Mouse (Mus musculus) MEL (cell line): ENCODE measurements around the gene Pde8a. TPM values are rescaled to one million over a fixed set of nuclear protein-coding genes. Genes with fewer than 3 reads are reported as not detected.

ENCODE experiments used
- DNase-seq: peaks from one replicate; pipeline ENCODE4 v3.0.0; 2011; ENCODE audit warnings: low read depth, low spot score
- H3K27ac ChIP-seq: 2 replicates; pipeline ENCODE4 v1.5.1; 2012; ENCODE audit warnings: low read depth, mild to moderate bottlenecking, control low read depth, low read length, moderate library complexity; ENCODE audit not compliant: control insufficient read depth
- H3K27me3 ChIP-seq, 2 experiments: fragments of 150-350 bp in 1 of 2; sonication (generic) in 1 of 2; 2 replicates each; pipeline ENCODE4 v1.6.1; 2012; ENCODE audit warnings: low read length in 2 of 2, mild to moderate bottlenecking in 2 of 2, improper control_type of control experiment in 1 of 2, moderate library complexity in 1 of 2; ENCODE audit not compliant: insufficient read depth in 2 of 2, control insufficient read depth in 1 of 2
- H3K36me3 ChIP-seq, 2 experiments: 2 replicates each; pipeline ENCODE4 v1.6.1; 2012 to 2014; ENCODE audit warnings: low read length in 2 of 2, improper control_type of control experiment in 1 of 2, inconsistent platforms in 1 of 2, mild to moderate bottlenecking in 1 of 2; ENCODE audit not compliant: insufficient read depth in 2 of 2, control insufficient read depth in 1 of 2
- H3K4me1 ChIP-seq, 2 experiments: fragments of 150-350 bp in 1 of 2; sonication (generic) in 1 of 2; 2 replicates each; pipeline ENCODE4 v1.6.1; 2012; ENCODE audit warnings: low read length in 2 of 2, improper control_type of control experiment in 1 of 2, mild to moderate bottlenecking in 1 of 2; ENCODE audit not compliant: insufficient read depth in 2 of 2, control insufficient read depth in 1 of 2
- H3K4me3 ChIP-seq, 2 experiments: fragments of 150-350 bp in 1 of 2; sonication (generic) in 1 of 2; 2 replicates each; pipeline ENCODE4 v1.5.1; 2012; ENCODE audit warnings: low read depth in 2 of 2, low read length in 2 of 2, mild to moderate bottlenecking in 2 of 2, moderate library complexity in 2 of 2, control low read depth in 1 of 2, improper control_type of control experiment in 1 of 2; ENCODE audit not compliant: control insufficient read depth in 1 of 2, insufficient read depth in 1 of 2
- H3K79me2 ChIP-seq: 2 replicates; pipeline ENCODE4 v1.6.1; 2012; ENCODE audit warnings: mild to moderate bottlenecking, low read length, moderate library complexity; ENCODE audit not compliant: control insufficient read depth, poor library complexity, insufficient read depth
- H3K9ac ChIP-seq: 2 replicates; pipeline ENCODE4 v1.6.1; 2012; ENCODE audit warnings: low read depth, mild to moderate bottlenecking, control low read depth, low read length, moderate library complexity; ENCODE audit not compliant: control insufficient read depth, poor library complexity, severe bottlenecking
- H3K9me3 ChIP-seq: fragments of 150-350 bp; sonication (generic); replicated peaks from 2 replicates; pipeline ENCODE4 v1.6.1; 2012; ENCODE audit warnings: mild to moderate bottlenecking, low read length, improper control_type of control experiment, moderate library complexity; ENCODE audit not compliant: insufficient read depth
- BHLHE40 ChIP-seq: IDR thresholded peaks from 2 replicates; pipeline ENCODE4 v1.6.1; 2012; ENCODE audit warnings: low read depth, mild to moderate bottlenecking, inconsistent platforms, low read length, improper control_type of control experiment, borderline replicate concordance
- CHD2 ChIP-seq: IDR thresholded peaks from 2 replicates; pipeline ENCODE4 v1.6.1; 2011; ENCODE audit warnings: low read length, improper control_type of control experiment
- E2F4 ChIP-seq: IDR thresholded peaks from 2 replicates; pipeline ENCODE4 v1.6.1; 2011; ENCODE audit warnings: low read depth, low read length, improper control_type of control experiment, borderline replicate concordance
- ELF1 ChIP-seq: IDR thresholded peaks from 2 replicates; pipeline ENCODE4 v1.6.1; 2014; ENCODE audit warnings: low read depth, mild to moderate bottlenecking, inconsistent platforms, low read length, improper control_type of control experiment, moderate library complexity
- ETS1 ChIP-seq: IDR thresholded peaks from 2 replicates; pipeline ENCODE4 v1.6.1; 2012; ENCODE audit warnings: low read depth, mild to moderate bottlenecking, inconsistent platforms, low read length, improper control_type of control experiment, moderate library complexity
- GABPA ChIP-seq: IDR thresholded peaks from 2 replicates; pipeline ENCODE4 v1.6.1; 2012; ENCODE audit warnings: low read depth, mild to moderate bottlenecking, inconsistent platforms, low read length, improper control_type of control experiment, moderate library complexity
- GATA1 ChIP-seq: IDR thresholded peaks from 2 replicates; pipeline ENCODE4 v1.6.1; 2011; ENCODE audit warnings: low read depth, low read length, improper control_type of control experiment
- JUND ChIP-seq: IDR thresholded peaks from 2 replicates; pipeline ENCODE4 v1.6.1; 2011; ENCODE audit warnings: low read depth, mild to moderate bottlenecking, improper control_type of control experiment, low read length
- KAT2A ChIP-seq: conservative IDR thresholded peaks from 2 replicates; pipeline ENCODE4 v1.6.1; 2012; ENCODE audit warnings: low read depth, low read length, improper control_type of control experiment, inconsistent platforms
- MAFK ChIP-seq: IDR thresholded peaks from 2 replicates; pipeline ENCODE4 v1.6.1; 2011; ENCODE audit warnings: low read depth, mild to moderate bottlenecking, low read length, improper control_type of control experiment, borderline replicate concordance
- MAX ChIP-seq: IDR thresholded peaks from 2 replicates; pipeline ENCODE4 v1.6.1; 2011; ENCODE audit warnings: low read length, improper control_type of control experiment
- MEF2A ChIP-seq: IDR thresholded peaks from 2 replicates; pipeline ENCODE4 v1.6.1; 2014; ENCODE audit warnings: low read depth, mild to moderate bottlenecking, inconsistent platforms, low read length, improper control_type of control experiment; ENCODE audit not compliant: poor library complexity, insufficient replicate concordance, severe bottlenecking; ENCODE audit errors: extremely low read depth
- MYC ChIP-seq: IDR thresholded peaks from 2 replicates; pipeline ENCODE4 v1.6.1; 2011; ENCODE audit warnings: low read depth, mild to moderate bottlenecking, low read length, improper control_type of control experiment, moderate library complexity
- NELFE ChIP-seq: IDR thresholded peaks from 2 replicates; pipeline ENCODE4 v1.6.1; 2011; ENCODE audit warnings: low read depth, low read length, improper control_type of control experiment
- POLR2A ChIP-seq, 2 experiments: IDR thresholded peaks; 2 replicates each; pipeline ENCODE4 v1.6.1; 2011 to 2012; ENCODE audit warnings: low read length in 2 of 2, mild to moderate bottlenecking in 2 of 2, control low read depth in 1 of 2, improper control_type of control experiment in 1 of 2, low read depth in 1 of 2, moderate library complexity in 1 of 2; ENCODE audit not compliant: control insufficient read depth in 1 of 2, insufficient read depth in 1 of 2, poor library complexity in 1 of 2
- POLR2AphosphoS2 ChIP-seq: IDR thresholded peaks from 2 replicates; pipeline ENCODE4 v1.6.1; 2011; ENCODE audit warnings: low read length, improper control_type of control experiment
- POLR2AphosphoS5 ChIP-seq: IDR thresholded peaks from 2 replicates; pipeline ENCODE4 v1.6.1; 2012; ENCODE audit warnings: low read depth, borderline replicate concordance, mild to moderate bottlenecking, inconsistent platforms, low read length, moderate library complexity, mixed read lengths
- RAD21 ChIP-seq: IDR thresholded peaks from 2 replicates; pipeline ENCODE4 v1.6.1; 2011; ENCODE audit warnings: mild to moderate bottlenecking, low read depth, low read length, improper control_type of control experiment
- SMC3 ChIP-seq: IDR thresholded peaks from 2 replicates; pipeline ENCODE4 v1.6.1; 2011; ENCODE audit warnings: low read depth, low read length, improper control_type of control experiment
- TBP ChIP-seq: IDR thresholded peaks from 2 replicates; pipeline ENCODE4 v1.8.0; 2011; ENCODE audit warnings: low read depth, low read length, improper control_type of control experiment
- TCF12 ChIP-seq: IDR thresholded peaks from 2 replicates; pipeline ENCODE4 v1.6.1; 2014; ENCODE audit warnings: low read depth, mild to moderate bottlenecking, inconsistent platforms, low read length, improper control_type of control experiment, moderate library complexity
- USF2 ChIP-seq, 2 experiments: IDR thresholded peaks; 2 replicates each; pipeline ENCODE4 v1.6.1; 2011 to 2012; ENCODE audit warnings: improper control_type of control experiment in 2 of 2, low read length in 2 of 2, borderline replicate concordance in 1 of 2, inconsistent platforms in 1 of 2, low read depth in 1 of 2, mild to moderate bottlenecking in 1 of 2; ENCODE audit not compliant: insufficient read depth in 1 of 2
- ZKSCAN1 ChIP-seq: IDR thresholded peaks from 2 replicates; pipeline ENCODE4 v1.6.1; 2012; ENCODE audit warnings: low read depth, mild to moderate bottlenecking, inconsistent platforms, low read length, improper control_type of control experiment, moderate library complexity
- polyA plus RNA-seq, 2 experiments: library from polyadenylated mRNA; stranded (reverse) in 1 of 2; unstranded in 1 of 2; fragments of >175 nt in 1 of 2; fragments of >200 nt in 1 of 2; gene quantifications; 2 replicates each; pipeline versions ENCODE4 v1.2.1 to v1.2.4; 2012; ENCODE audit warnings: low replicate concordance in 2 of 2, low read depth in 1 of 2; ENCODE audit not compliant: insufficient read length in 2 of 2, insufficient read depth in 1 of 2, missing spikeins in 1 of 2
- total RNA-seq: library from RNA; depleted of rRNA; stranded (reverse); fragments of 300-350 nt; gene quantifications from 2 replicates; pipeline ENCODE4 v1.2.3, GENCODE M21; 2012

Pde8a gene
- total and polyA plus RNA-seq, 3 experiments, result 0.11 TPM; not detected in 2

DNA sequence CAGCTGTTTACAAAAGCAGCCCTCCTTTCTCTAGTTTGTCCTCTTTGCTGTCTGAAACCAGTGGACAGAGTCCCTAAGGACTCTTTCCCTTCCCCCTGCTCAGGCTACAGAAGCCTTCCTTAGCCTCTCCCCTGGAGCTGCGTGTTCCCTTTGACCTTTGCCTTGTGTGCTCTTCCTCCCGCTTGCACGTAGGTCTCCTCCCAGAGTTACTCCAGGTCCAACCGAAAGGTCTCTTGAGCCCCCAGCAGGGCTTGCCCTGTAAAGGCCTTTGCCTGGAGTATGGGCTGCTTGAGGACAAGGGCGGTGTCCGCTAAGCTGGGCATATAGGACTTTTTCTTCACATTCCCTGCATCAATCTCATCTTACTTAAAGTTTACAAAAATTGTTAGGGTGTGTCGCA lies 5.9 kb downstream of the Pde8a start:
- no peak overlapping the region for H3K9ac ChIP-seq
- H3K27ac ChIP-seq, result no peak overlapping the region
- H3K27me3 ChIP-seq, result peaks cover 0 to 8% of the 10 kb centered on the region in 2 experiments; a peak in 3 of 4 replicates
- no peak for DNase-seq
- no peak for TF ChIP-seq POLR2A (IDR thresholded peaks at IDR 0.05; ENCODE audit: control insufficient read depth in 1 of 2, insufficient read depth in 1 of 2, low read depth in 1 of 2, low read length in 2 of 2, poor library complexity in 1 of 2)
- TF ChIP-seq RAD21, result no peak
- TF ChIP-seq NELFE, result no peak
- TF ChIP-seq E2F4, result no peak
- no peak for TF ChIP-seq BHLHE40
- no peak for TF ChIP-seq TBP
- TF ChIP-seq JUND, result no peak
- no peak for TF ChIP-seq CHD2
- no peak for TF ChIP-seq POLR2AphosphoS5
- no peak for TF ChIP-seq USF2 (IDR thresholded peaks at IDR 0.05; ENCODE audit: borderline replicate concordance in 1 of 2, insufficient read depth in 1 of 2, low read depth in 1 of 2, low read length in 2 of 2)
- TF ChIP-seq POLR2AphosphoS2, result no peak
- no peak for TF ChIP-seq ZKSCAN1
- TF ChIP-seq SMC3, result no peak
- no peak for TF ChIP-seq MAFK
- TF ChIP-seq MAX, result no peak
- no peak for TF ChIP-seq TCF12
- TF ChIP-seq ETS1, result no peak
- TF ChIP-seq KAT2A, result no peak
- H3K4me1 ChIP-seq, result no peaks in the 10 kb centered on the region
- no peaks in the 10 kb centered on the region for H3K9me3 ChIP-seq
- H3K4me3 ChIP-seq, result no peak overlapping the region
- H3K36me3 ChIP-seq, result no peaks in the 10 kb centered on the region
- no peaks in the 10 kb centered on the region for H3K79me2 ChIP-seq

DNA sequence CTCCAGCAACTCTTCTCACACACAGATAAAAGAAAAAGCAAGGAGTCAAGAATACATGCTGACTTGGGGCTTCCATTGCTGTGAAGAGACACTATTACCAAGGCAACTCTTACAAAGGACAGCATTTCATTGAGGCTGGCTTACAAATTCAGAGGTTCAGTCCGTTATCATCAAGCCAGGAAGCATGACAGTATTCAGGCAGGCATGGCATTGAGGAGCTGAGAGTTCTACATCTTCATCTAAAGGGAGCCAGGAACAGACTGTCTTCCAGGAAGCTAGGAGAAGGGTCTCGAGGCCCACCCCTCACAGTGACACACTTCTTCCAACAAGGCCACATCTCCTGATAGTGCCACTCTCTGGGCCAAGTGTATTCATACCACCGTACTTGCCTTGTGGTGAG lies 7.0 kb downstream of the Pde8a start:
- Histone ChIP-seq H3K4me1 (no peaks in the 10 kb centered on the region), H3K36me3 (no peaks in the 10 kb centered on the region), H3K27ac (no peak overlapping the region), H3K4me3 (no peak overlapping the region), H3K27me3 (peaks cover 0 to 10% of the 10 kb centered on the region in 2 experiments; a peak in 3 of 4 replicates), H3K9me3 (no peaks in the 10 kb centered on the region), H3K79me2 (no peaks in the 10 kb centered on the region), H3K9ac (no peak overlapping the region)
- DNase-seq, result no peak
- TF ChIP-seq ELF1 (no peak), GABPA (no peak), MYC (no peak), MEF2A (no peak), MAFK (no peak), TCF12 (no peak), CHD2 (no peak), GATA1 (no peak), USF2 (IDR thresholded peaks at IDR 0.05; ENCODE audit: borderline replicate concordance in 1 of 2, insufficient read depth in 1 of 2, low read depth in 1 of 2, low read length in 2 of 2) (no peak)
